In the genomic region with DNA sequence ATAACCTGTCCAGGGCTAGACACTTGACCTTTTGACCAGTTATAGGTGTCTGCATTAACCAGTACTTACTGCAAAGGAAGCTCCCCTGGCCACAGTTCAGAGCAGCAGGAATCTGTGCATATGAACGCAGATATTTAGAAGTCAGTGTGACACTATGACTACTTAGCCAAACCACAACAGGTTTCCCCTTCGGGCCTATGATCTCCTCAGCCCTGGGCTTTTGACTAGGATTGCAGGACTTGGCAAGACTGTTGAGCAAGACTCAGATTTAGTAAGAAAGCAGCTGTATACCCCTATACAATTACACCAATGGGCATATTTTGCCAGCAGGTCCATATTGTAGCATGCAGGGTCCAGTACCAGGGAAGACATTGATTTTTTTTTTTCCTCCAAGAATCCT, we compare ENCODE assay signal across 11 mouse cellular contexts. TPM values are rescaled to one million over a fixed set of nuclear protein-coding genes. Genes with fewer than 3 reads are reported as not detected.
"Had no signal": no experiment of that assay in that cellular context is flagged by ENCODE, and none has a peak within 500 bp of the region (broad histone marks: within the 10 kb centered on the region; RNA-seq: fewer than 3 reads in every experiment).

No protein-coding gene starts in this region.

- ATAC-seq: liver, embryonic 12.5 days had no signal

- H3K4me3 ChIP-seq: intestine, embryonic 15.5 days; kidney, embryonic 15.5 days; limb, embryonic 10.5 days; limb, embryonic 13.5 days; liver, embryonic 12.5 days; liver, embryonic 15.5 days; megakaryocyte, embryonic 14.5 days; midbrain, embryonic 10.5 days; neural tube, embryonic 12.5 days had no signal

- H3K36me3 ChIP-seq: intestine, embryonic 15.5 days; kidney, embryonic 15.5 days; limb, embryonic 10.5 days; limb, embryonic 13.5 days; liver, embryonic 12.5 days; liver, embryonic 15.5 days; midbrain, embryonic 10.5 days; neural tube, embryonic 12.5 days had no signal

- H3K9ac ChIP-seq: intestine, embryonic 15.5 days; kidney, embryonic 15.5 days; limb, embryonic 13.5 days; liver, embryonic 12.5 days; liver, embryonic 15.5 days; neural tube, embryonic 12.5 days had no signal

- H3K27me3 ChIP-seq: intestine, embryonic 15.5 days; kidney, embryonic 15.5 days; limb, embryonic 13.5 days; liver, embryonic 12.5 days; liver, embryonic 15.5 days; megakaryocyte, embryonic 14.5 days; neural tube, embryonic 12.5 days had no signal

- H3K27ac ChIP-seq: intestine, embryonic 15.5 days; kidney, embryonic 15.5 days; limb, embryonic 10.5 days; limb, embryonic 13.5 days; liver, embryonic 12.5 days; liver, embryonic 15.5 days; macrophage; midbrain, embryonic 10.5 days; neural tube, embryonic 12.5 days; stomach, postnatal 0 days had no signal

- H3K4me1 ChIP-seq: liver, embryonic 12.5 days; liver, embryonic 15.5 days; midbrain, embryonic 10.5 days; neural tube, embryonic 12.5 days had no signal

- H3K9me3 ChIP-seq: kidney, embryonic 15.5 days; limb, embryonic 10.5 days; limb, embryonic 13.5 days; liver, embryonic 12.5 days; liver, embryonic 15.5 days; megakaryocyte, embryonic 14.5 days; midbrain, embryonic 10.5 days; neural tube, embryonic 12.5 days had no signal

- H3K4me2 ChIP-seq: intestine, embryonic 15.5 days; kidney, embryonic 15.5 days; limb, embryonic 13.5 days; liver, embryonic 12.5 days; liver, embryonic 15.5 days; neural tube, embryonic 12.5 days had no signal

RNA-seq across cellular contexts. Expression of gene Proser2, which starts 38.5 kb away (rescaled TPM):
- polyA plus RNA-seq: macrophage had no signal
